Mouse (Mus musculus): ENCODE results near the gene Sdad1.

Gene Sdad1

GRCm38 (mm10) chr5:92312046-92312715 lies 1.9 kb upstream of the Sdad1 start:
- peak; percentile 97 for DNase-seq

DNA sequence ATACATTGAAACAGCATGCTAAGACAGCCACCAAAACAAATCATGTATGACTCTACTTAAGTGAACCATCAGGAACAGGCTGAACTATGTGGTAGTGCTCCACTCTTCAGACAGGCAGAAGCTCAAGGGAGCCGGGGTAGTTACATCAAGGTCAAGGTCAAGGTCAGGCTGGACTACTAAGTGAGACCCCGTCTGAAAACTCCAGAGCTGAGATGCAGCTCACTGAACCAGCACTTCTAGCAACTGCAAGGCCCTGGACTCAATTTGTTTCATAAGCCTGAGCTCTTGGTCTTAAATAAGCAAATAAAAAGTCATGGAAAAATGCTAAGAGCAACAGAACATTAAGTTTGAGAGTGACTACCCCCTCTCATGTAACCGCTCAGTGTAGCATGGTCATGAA lies 6.0 kb downstream of the Sdad1 start:
- no peak for DNase-seq

GRCm38 (mm10) chr5:92302149-92302840 lies 8.0 kb downstream of the Sdad1 start:
- no peak for DNase-seq

DNA sequence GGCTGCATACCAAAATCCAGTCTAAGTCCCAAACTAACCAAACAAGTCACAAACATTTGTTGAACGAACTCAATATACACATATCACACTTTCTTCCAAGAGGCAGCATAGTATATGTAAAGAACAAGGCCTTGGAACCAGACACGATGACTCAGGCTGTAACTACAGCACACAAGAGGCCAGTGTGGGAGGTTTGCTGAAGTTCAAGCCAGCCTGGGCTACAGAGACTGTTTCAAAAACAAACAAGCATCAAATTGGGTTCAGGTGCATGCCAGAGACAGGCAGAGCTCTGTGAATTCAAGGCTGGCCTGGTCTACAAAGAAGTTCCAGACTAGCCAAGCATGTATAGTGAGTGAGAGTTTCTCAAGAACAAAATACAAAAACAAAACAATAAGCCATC lies 15.8 kb downstream of the Sdad1 start:
- no peak for DNase-seq

- no peak for DNase-seq
Observed at GRCm38 (mm10) chr5:92291652-92292414, 18.4 kb downstream of the Sdad1 start.

- DNase-seq, result no peak
Observed at GRCm38 (mm10) chr5:92287840-92288239, 22.4 kb downstream of the Sdad1 start.

DNA sequence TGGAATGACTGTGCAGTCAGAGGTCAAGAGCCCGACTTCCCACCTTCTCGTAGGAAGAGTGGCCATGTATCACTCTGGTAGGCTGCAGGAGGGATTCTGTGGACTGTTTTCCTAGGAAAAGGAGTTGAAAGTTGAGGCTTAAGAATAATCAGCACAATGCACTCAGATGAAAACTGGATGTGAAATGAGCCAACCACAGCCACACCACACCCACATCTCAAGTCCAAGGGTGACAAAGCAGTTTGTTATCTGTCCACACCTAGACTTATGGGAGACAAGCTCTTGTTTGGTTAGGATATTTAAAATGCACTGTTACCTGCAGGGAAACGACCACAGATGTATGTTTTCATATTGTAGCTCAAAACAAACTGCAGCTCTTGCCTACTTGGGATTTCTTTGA lies 27.2 kb downstream of the Sdad1 start:
- DNase-seq, result no peak

DNA sequence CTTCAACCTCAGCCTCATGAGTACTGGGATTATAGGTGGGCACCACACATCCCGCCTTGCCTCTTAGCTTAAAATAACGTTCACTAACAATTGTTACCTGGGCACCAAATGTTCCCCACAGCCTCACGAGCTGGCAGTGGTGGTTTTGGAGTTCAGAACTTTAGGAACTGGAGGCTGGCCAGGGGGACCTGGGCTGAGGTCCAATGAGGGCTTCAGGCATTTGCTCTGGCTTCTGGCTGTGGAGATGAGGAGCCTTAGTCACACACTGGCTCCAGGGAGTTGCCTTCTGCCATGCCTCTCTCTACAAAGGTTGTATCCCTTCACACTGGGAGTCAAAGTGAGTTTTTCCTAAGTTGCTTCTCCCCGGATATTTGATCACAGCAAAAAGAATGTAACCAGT lies 27.7 kb downstream of the Sdad1 start:
- DNase-seq, result no peak

DNA sequence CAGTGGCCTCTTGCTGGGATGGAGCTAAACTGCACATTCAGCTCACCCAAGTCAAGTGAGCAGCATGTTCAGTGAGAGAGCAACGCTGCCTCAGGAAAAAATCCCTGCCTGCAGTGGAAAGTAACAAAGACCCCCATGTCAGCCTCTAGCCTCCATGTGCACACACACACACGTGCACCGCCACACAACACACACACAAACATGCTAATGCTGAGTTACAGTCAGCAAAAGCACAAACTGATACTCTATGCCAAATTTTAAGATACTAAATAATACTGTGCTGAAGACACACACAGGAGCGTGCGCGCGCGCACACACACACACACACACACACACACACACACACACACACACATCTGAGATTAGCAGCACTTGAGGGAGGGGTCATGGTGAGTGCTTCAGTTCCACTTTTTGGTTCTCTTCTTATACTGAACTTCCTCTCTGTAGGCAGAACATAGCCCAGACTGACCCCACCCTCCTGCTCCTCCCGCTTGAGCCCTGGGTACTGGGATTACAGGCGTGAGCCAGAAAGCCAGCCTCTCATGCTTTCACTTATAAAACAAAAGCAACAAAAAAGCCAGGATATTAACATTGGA lies 31.2 kb downstream of the Sdad1 start:
- no peak for DNase-seq

GRCm38 (mm10) chr5:92277437-92278394 lies 32.6 kb downstream of the Sdad1 start, which contains the start of gene Naaa:
Gene Naaa (minus strand): TSS chr5:92278170.
- peak; percentile 64 for DNase-seq

GRCm38 (mm10) chr5:92270496-92270895 lies 39.8 kb downstream of the Sdad1 start:
- DNase-seq, result no peak

- peak; percentile 81 for DNase-seq
Observed at GRCm38 (mm10) chr5:92263761-92264359, 46.4 kb downstream of the Sdad1 start.

DNA sequence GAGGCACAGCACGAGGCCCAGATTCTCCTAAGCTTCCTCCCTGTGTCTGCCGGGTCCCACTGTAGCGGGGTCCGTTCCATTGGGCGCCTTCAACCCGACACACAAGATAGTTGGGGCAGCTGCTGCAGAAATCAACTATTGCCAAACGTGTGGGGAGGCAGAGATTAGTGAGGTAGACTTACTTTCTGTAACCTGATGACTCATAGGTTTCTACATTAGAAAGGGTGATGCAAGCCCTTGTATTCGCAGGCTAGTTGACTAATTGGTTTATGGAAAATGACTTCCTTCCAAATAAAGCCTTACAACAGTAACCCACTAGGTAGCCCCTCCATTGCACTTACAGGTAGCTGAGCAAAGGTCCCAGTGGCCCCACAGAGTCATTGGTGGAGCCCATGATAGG lies 47.6 kb downstream of the Sdad1 start:
- no peak for DNase-seq

DNA sequence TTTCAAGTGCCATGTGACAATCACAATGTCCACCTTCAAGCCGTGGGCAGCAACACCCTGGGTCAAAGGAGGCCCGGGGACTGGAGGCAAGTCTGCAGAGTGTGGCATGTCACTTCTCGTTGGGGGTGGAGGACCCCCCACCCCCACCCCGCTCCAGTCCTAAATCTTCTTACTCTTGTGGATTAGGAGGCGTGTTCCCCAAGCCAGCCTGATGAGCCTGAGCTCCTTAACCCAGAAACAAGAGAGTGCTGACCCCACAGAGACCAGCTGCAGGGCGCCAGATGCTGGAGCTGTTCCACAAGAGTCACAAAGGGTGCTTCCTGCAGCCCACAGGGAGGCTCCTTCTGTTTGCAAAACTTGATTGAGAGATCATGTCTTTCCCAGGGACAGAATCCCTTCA lies 54.1 kb downstream of the Sdad1 start, which contains the start of gene Ppef2:
Gene Ppef2 (minus strand): TSS at position 61 of the 400 bp plus-strand sequence.
- DNase-seq, result no peak

DNA sequence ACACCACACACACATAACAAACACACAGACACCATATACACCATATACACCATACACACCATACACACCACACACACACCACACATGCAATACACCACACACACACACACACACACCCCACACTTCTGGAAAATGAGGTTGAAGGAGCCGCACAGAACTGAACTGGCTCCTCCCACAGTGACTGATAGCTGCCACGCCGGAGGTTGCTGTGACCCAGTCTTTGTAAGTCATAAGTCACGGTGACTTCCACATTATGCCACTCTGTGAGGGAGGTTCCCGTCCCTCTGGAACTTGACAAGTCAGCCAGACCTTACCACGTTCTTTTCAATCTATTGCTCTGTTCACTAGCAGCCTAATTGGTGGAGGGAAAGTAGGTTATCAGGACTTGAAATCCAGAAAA lies 55.8 kb downstream of the Sdad1 start:
- no peak for DNase-seq

DNA sequence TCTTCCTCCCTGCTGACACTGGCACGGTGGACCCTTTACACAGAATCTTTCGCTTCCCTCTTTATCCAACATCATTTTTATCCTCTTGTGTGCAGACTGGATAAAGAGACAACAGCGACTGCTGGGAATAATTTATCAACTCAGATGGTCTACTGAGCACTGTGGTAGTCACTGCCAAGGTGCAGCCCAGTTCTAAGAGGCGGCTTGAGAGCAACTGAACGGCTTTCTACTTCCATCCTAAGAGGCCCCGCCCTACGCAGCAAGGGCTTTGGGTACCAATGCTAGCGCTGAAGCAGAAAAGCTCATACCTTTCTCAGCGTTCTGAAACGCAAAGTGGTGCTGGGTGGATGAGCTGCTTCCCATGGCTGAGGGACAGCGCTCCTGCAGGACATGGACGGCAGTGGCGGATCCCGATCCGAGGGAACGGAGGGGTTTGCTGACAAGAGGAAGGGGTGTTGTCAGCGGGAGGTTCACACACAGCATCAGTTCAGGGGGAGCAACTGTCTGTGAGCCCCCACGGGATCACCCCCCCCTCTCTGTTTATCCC lies 57.4 kb downstream of the Sdad1 start:
- DNase-seq, result peak; percentile 47

- no peak for DNase-seq
Observed at GRCm38 (mm10) chr5:92252031-92252430, 58.2 kb downstream of the Sdad1 start.

DNA sequence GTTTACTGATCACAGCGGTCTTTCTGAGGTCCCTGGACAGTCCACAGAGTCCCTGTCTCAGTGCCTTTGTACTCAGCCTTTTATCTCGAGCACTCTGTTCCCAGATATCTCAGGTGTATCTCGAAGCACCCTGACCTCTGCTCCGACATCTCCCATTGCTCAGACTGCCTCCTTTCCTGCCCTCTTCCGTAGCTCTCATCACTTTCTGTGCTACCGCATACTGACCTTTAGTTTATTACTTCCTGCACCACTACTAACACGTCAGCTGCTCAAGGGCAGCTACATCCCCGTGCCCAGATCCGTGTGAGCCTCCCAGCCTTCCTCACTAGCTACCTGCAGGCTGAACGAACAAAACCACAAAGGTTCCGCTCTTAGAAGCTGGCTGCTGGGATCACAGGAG lies 61.7 kb downstream of the Sdad1 start:
- DNase-seq, result no peak

DNA sequence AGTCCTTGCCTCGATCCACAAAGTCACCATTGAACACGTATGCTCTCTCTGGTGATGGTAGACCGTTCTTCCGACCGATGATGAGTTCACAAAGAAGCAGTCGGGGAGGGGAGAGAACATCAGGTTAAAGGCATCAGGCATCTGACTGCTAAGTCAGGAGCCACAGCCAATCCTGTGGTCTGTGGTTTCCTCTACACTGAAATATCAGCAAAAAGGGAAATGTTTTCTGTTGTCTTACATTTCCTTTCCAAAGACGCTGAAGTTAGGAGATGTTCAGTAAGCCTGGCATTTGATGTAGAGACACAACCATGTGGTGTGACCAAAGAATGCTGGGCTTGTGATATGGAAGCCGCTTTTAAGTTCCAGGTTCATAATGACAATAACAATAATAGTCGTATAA lies 64.8 kb downstream of the Sdad1 start:
- no peak for DNase-seq

- DNase-seq, result no peak
Observed at GRCm38 (mm10) chr5:92244900-92245299, 65.4 kb downstream of the Sdad1 start.

- no peak for DNase-seq
Observed at GRCm38 (mm10) chr5:92240769-92241168, 69.5 kb downstream of the Sdad1 start.

Measured in right cerebral cortex, postnatal 14 days (tissue).